Mouse (Mus musculus): ENCODE results near the gene Usp5. TPM values are rescaled to one million over a fixed set of nuclear protein-coding genes. Genes with fewer than 3 reads are reported as not detected.
A peak's percentile ranks its signal among the peaks of the same experiment; 100 is the strongest.

Gene Usp5
- total RNA-seq (2021) = 100 to 1,000 TPM; 120 to 126 TPM
- long read RNA-seq, experiment 1, transcript Usp5-202 (20 exons, 3,076 nt) = major isoform, 89 of 138 reads
- long read RNA-seq, experiment 1, transcript Usp5-201 (20 exons, 3,213 nt) = minor isoform, 7 of 138 reads
- long read RNA-seq, experiment 1, partial matches to known transcripts = 19 of 138 reads
- long read RNA-seq, experiment 1, other reads (novel, unspliced or antisense) = 23 of 138 reads
- long read RNA-seq, experiment 2, transcript Usp5-202 (20 exons, 3,076 nt) = major isoform, 31 of 45 reads
- long read RNA-seq, experiment 2, partial matches to known transcripts = 8 of 45 reads
- long read RNA-seq, experiment 2, other reads (novel, unspliced or antisense) = 5 of 45 reads

DNA sequence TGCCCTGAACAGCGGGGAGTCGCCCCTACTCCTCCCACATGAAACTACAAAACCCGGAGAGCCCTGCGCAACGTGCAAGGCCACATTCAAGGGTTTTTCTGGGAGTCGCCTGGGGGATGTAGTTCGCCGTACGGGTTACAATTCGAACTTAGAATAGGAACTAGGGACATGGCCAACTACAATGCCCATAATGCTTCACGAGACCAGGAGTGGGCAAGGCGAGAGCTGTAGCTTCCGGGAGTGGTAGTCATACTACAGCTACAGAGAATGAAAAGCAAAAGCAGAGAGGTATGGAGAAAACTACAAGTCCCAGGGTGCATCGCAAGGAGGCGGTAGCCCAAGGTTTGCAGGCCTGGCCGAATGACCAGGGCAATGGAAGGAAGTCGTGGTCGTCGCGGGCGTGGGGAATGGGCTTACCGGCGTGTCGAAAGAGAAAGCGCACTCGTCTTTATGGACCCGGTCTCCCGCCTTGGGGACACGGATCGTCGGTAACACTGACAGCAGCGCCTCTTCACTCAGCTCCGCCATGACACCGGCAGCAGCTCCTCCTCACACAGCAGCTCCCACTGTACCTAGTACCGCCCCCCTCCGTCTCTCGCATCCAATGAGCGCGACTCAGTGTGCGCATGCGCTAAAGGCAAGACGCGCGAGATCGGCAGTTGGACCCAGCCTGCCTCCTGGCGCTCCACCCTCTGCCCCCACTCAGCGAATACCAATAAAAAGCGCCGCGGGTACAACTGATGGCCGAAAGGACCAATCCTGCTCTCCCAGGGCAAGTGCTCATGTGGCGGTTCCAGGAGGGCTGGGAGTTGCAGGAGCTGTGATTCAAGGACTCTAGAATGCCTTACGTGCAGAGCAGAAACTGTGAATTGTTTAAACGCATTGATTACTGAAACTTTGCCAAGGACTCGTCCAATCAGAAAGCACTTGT is at the start of gene Usp5, which contains the start of gene Cdca3:
TSS of gene Usp5 (minus strand) at position 617 of the 931 bp plus-strand sequence.
TSS of gene Cdca3 (plus strand) at position 680 of the 931 bp plus-strand sequence.
- peak; percentile 98 to 99 for DNase-seq

DNA sequence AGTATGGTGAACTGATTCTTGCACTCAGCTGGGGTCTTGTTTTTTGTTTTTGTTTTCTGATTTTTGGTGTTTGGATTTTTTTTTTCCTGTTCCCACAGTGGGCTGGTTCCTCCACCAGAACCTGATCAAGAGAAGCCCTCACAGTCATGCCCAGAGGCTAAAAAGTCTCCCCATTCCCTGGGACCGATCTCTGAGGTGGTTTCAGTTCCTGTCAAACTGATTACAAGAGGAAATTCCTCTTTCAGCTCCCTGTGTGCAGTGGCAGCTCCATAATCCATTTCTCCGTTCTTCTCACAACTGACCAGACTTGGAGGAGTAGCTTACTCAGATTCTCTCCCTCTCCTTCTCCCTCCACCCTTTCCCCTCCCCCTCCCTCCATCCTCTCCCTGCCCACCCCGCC is 45.1 kb upstream of the Usp5 start:
- no peak for DNase-seq

DNA sequence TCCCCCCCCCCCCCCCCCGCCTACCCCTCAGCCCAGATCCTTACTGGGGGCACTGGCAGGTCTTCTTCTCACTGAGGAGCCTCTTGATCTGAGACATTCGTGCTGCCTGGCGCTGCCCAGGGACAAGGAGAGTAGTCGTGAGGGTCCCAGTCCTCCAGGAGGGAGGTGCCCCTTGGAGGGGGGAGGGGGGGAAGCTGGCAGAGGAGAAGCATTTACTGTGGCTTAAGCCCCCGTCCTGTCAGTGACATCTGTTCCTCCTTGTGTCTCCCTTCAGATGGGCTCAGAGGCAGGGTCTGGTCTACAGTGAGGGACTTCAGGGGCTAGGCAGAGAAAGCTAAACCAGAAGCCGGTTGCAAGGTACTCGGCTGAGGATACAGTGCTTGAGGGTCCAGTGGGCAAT is 37.3 kb upstream of the Usp5 start:
- DNase-seq = no peak

DNA sequence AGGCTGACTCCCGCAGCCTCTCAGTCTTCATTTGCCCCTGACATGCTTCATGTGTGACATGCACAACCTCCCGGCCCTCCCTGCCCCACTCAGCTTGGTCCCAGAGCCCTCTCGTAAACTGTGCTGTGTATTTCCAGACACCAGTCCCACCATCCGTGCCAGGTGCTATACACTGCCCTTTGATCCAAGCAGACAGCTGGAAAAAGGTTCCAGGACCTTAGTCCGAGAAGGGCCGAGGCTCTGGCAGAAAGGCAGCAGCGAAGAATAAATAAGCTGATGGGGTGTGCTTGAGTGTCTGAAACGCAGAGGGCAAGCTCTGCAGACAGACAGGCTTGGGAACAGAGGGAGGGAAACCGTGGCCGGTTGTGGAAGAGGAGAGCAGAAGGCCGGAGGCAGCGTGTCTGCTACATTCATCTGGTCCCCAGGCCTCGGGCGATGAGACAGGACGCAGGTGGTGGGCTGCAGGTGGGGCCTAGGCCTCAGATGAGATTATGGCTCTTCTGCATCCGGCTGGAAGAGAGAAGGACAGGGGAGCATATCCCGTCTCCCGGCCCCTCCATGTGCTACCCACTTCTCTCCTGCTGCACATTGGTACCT is 36.6 kb upstream of the Usp5 start:
- no peak for DNase-seq

DNA sequence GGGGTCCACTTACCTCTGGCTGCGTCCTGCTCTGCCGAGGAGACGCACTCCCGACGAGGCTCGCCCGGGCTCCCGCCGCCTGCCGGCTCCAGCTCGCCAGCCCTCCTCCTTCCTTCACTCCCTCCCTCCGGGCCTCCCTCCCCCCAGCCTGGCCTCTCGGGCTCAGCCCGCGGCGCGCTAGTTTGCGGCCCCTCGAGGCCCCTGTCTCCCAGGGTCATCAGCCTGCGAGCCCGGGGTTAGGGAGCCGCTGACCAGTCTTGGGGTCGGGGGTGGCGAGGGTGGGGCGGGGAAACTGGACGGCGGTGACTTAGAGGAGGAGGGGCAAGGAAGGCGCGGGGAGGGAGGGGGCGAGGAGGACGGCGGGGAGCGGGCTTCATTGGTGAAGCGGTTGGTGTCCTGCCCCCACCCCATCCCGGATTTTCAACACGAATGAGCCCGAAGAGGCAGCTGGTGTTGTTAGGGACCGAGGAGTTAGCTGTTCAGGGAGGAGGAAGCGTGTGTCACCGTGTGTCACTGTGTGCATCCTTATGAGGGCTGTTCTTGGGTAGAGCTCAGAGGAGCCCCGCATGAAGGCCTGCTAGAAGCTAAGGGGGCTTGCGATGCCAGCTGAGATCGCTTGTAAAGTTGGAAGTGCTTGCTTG is 34.5 kb upstream of the Usp5 start, which contains the start of gene Gpr162:
TSS of gene Gpr162 (minus strand) at position 326 of the 641 bp plus-strand sequence.
- DNase-seq = peak; percentile 72 to 79

DNA sequence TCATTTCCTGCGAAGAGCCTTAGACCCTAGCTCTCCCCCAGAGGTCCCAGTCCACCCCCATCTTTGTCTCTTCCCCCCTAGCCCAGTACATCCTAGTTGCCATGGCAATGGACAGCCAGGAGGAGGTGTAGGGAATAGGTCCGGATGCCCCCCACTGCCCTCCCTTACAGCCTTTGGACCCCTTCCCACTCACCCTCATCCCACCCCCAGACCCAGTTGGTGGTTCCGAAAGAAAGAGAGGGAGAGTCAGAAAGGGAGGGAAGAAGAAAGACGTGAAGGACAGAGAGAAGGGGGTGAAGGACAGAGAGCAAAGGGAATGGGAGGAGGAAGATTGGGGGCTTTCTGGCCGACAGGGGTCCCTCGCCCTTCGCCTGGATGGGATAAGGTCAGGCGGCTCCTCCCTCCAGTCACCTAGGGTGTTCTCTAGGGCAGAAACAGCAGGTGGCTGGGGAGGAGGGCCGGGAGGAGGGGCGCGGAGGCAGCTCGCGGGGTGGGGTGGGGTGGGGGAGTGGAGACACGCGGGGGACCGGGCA is 33.9 kb upstream of the Usp5 start:
- DNase-seq = no peak

DNA sequence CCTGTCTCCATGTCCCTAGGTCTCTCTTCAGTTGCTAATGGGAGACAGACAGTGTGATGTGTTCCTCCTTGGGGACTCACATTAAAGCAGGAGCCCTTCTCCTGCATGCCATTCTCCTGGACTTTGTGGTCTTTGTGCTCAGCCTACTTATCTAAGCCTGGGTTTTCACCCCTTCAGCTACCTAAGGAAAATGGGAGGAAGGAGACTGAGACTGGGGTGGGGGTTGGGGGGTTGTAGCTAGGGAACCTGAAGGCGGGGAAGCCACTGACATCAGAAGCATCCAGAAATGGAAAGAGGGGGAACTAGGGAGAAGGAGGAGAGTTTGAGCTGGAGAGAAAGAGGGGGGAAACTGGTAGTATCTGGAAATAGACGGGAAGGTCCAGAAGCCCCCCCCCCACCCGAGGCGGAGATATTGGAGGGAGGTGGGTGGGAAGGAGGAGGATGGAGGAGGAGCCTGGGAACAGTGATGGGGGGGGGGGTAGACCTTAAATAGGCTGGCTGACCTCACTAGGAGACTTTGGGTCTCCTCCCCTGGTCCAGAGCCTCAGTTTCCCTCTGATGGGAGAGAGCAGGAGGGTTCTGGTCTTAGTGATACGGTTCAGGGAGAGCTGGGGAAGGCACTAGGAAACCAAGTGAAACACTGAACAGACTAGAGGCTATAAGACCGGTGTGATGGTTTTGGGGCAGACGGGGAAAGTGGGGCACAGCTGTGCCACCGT is 33.3 kb upstream of the Usp5 start:
- no peak for DNase-seq

DNA sequence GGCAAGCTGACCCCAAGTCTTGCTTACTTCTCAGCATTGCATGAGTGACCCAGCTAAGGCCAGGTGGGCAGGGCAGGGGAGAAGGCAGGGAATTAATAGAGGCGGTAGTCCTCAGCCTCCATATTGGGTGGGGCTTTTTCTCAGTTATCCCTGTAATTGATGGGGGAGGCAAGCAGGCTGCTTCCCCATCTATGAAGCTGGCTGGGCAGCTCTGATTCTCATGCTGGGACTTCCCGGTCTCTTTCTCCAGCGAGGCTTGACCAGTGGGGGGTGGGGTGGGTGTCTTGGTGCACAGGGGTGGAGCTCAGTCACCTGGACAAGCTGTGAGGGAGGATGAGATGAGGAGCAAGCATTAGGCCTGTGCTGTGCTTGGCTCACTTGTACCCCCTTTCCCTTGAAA is 32.5 kb upstream of the Usp5 start:
- no peak for DNase-seq

DNA sequence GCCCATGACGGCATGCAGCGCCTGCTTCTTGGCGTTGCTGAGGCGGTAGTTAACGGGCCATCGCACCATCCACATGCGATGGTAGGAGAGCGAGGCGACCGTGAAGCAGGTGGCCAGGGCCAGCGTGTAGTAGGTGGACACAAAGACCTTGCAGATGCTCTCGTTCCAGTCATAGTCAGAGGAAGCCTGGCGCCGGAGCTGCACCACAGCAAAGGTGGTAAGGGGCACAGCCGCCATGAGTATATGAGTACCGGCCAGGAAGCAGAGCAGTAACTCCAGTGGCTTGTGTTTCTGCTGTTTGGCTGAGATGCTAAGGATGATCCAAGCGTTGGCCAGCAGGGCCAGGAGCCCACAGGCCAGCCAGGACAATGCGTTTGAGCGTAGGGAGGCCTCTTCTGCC is 32.0 kb upstream of the Usp5 start:
- no peak for DNase-seq

DNA sequence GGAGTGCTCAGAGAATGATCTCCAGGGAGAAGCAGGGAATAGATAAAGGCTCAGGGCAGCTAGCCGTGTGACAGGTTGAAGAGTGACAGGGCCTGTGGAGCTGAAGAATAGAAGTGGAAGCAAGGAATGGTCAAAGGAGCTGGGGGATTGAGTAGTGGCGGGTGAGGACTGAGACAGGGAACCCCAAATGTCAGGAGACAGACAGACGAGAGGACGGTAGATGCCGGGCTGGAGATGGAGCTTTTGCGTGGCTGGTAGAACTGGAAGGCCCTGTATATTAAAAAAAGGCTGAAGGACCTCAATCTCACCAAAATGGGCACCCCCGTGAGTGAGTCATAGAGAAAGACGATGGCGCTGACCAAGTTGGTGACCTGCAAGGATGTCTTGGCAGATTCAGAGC is 31.2 kb upstream of the Usp5 start:
- DNase-seq = no peak

DNA sequence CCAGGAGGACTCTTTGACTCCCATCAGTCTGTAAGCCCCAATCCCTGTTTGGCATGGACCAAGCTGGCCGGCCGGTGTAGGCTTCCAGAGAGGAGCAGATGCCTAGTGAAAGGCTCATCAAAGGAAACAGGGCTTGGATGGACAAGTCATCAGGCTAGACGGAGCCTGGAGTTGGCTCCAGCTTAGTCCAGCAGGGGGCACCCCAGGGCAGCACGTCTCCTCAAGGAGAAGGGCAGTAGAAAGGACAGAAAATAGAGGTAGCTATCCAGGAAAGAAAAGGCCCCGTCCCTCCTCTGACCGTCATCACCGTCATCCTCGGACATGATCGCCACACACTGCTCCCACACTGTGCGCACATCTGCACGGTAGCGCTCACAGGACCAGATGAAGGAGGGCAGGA is 30.4 kb upstream of the Usp5 start:
- peak; percentile 91 to 95 for DNase-seq

DNA sequence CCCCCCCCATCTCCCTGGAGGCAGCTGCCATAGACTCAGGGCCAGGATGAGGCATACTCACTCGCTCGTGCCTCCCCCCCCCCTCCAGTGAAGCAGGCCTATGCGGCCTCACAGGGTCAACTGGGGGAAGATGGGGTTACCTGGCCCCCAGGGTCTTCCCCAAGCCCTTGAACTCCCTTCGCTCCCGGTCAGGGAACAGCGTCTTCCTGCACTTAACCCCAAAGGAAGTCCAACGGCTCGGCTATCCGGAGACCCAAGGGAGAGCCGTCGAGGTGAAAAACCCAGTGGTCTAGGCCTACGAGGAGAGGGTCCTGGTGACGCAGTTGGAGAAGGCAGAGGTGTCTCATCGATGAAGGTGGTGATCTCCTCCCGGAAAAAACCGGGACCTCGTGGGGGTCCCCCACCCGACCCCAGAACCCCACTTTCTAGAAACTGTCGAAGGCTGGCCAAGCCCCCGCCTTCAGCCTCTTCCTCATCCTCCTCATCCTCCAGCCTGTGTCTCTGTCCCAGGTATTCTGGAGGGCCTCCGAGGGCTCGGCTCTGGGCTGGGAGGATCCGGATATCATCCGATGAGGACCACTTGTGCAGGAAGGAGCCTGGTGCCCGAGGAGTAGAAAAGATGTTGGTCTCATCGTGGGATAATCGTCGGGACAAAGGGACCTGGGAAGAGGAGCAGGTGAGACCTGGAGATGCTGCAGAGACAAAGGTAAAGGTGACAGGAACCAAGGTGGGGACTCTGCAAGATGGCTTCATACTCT is 29.5 kb upstream of the Usp5 start:
- no peak for DNase-seq

DNA sequence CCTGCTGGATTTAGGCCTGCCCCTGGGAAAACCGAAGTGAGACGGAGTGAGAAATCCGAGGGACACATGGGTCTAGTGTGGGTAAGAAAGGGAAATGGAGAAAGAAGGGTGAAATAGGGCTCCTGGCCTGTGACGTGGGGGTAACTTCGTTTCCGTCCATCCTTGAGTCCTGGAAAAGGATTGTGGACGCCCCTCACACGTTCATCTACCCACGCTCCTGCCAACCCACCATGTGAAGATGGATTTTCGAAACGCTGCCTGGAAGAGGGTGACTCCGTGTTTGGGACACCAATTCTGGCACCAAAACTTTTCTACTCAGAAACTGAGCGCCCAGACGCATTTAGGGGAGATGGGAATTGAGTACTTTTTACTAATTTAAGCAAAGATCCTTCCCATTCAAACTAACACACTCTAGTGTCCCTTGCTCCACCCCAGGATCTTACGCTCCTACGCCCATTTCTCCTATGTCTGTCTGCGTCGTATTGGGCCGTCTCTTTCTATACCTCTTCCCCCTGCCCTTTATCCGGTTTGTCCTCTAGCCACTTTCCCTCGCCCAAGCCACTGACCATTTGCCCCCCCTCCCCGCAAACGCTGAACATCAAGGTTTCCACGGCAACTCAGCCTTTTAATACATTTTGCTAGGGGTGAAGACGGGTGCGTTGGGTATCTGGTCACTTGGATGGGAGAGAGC is 28.7 kb upstream of the Usp5 start:
- no peak for DNase-seq

DNA sequence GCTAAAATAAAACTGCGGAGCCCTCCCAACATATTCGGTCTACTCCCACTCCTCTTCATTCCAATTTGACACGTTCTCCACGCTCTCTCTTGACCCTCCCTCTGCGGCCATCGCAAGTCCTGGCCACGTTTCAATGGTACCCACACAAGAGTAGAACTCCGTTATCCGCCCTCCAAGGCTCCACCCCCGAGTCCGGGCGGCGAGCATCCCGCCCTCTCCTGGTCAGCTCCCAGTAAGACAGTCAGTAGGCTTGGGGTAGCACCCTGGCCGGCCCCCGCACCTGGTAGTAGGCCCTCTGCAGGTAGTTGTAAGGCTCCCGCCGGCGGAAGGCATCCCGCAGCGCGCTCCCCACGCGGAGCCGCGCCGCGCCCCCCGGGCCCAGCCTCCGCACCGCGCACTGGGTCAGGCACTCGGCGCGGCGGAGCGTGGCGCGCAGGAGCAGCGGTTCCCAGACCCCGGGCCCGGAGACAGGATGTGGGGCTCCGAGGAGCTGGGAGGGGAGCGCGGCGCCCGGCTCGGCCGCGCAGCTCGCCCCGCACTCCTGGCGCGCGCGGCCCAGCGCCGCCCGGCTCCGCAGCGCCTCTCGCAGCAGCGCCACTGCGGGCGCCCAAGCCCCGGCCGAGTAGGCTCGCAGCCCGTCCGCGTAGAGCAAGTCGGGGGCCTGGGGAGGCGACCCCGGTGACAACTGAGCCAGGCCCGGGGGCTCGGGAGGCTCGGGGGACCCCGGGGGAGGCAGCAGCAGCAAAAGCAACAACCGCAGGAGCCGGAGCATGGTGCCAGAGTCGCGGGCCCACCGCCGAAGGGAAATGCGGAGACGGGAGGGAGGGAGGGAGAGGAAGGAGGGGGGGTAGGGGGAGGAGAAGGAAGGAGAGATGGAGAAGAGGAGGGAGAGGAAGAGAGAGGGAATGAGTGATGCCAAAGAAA is 27.9 kb upstream of the Usp5 start, which contains the start of gene P3h3:
TSS of gene P3h3 (minus strand) at position 837 of the 924 bp plus-strand sequence.
- DNase-seq = peak; percentile 83 to 88

DNA sequence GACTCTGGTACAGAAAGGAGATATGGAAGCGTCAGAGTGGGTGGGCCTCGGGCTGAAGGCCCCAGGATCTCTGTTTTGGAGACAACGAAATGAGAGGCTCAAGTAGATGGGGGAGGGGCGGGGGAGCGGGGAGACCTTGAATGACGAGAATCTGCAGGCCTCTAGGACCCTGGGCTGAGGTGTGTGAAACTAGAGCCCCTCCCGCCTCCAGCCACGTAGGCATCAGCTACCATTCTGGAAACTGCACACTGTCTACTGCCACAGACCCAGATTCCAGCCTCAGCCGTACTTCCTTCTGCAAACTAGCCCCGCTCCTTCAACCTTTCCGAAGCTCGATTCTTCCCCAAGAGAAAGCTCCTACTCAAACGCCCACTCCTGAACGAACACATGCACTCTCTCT is 27.0 kb upstream of the Usp5 start:
- no peak for DNase-seq

DNA sequence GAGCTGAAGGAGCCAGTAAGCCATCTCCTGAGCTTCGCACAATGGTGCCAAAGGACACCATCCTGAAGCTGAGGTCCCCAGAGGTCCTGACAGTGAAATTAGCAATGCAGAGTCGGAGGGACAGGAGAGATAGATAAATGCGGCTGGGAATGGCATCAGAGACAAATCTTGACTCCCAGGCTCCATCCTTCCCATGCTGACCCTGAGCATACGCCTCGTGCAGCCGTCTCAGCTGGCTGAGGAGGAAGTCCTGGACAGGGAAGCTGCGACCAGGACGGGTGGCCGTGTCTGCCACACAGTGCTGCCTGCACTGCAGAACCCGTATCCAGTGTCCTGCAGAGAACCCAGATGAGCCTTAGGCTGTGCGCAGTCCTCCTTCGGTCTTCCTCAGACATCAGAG is 25.4 kb upstream of the Usp5 start:
- no peak for DNase-seq

DNA sequence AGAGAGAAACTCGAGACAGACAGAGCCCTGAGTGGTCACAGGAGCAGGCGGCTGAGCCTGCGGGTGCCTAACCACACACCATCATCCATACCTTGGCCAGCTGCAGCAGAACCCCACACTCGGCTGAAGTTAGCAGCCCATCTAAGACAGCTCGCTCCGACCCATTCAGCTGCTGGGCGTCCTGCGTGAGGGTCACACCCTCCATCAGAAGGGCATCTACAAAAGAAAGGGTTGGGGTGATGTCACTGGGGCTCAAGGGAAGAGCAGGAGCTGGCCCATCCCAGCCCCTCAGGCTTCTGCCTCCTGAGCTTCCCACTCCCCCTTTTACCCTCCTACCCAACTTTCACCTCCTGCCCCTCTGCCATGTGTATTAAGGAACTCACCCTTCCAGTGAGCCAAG is 21.3 kb upstream of the Usp5 start:
- DNase-seq = no peak

DNA sequence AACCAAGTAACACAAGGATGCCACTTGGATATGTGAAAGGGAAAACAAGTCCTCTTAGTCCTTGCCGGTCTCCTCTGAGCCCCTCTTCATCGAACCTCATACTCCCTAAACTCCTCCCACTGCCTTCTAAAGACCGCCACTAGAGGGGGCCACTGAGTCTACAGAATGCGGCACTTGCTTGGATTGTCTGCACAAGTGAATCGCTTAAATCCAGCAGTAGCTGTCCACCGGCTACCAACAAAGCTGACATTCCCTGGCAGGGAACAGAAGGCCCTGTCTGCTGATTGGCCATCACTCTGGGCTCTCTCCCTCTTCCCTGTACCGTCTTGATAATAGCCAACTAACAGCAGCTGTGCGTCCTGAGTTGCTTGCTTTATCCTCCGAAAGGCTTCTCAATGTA is 18.0 kb upstream of the Usp5 start:
- DNase-seq = peak; percentile 90

All from adrenal gland, postnatal 36 days (tissue).